Mouse (Mus musculus): ENCODE data around the gene Nudt1. TPM values are rescaled to one million over a fixed set of nuclear protein-coding genes. Genes with fewer than 3 reads are reported as not detected.

Nudt1 gene
- polyA plus RNA-seq, 1 experiment, result 18.2 TPM

GRCm38 (mm10) chr5:140338779-140339178, 17.3 kb downstream of the Nudt1 start:
- TF ChIP-seq REST (IDR thresholded peaks at IDR 0.05; ENCODE audit: insufficient read depth, insufficient read length) (no peak), USF1 (IDR thresholded peaks at IDR 0.05; ENCODE audit: low read depth) (no peak), MYOG (IDR thresholded peaks at IDR 0.05; ENCODE audit: control insufficient read depth in 1 of 3, insufficient read depth in 1 of 3, insufficient read length in 2 of 3, low read depth in 2 of 3) (no peak), CEBPB (IDR thresholded peaks at IDR 0.05; ENCODE audit: insufficient read depth, poor library complexity, severe bottlenecking) (no peak), TCF12 (IDR thresholded peaks at IDR 0.05; ENCODE audit: insufficient read depth, poor library complexity, severe bottlenecking) (no peak), E2F4 (IDR thresholded peaks at IDR 0.05; ENCODE audit: insufficient read depth) (no peak), MYOD1 (IDR thresholded peaks at IDR 0.05; ENCODE audit: control insufficient read depth in 1 of 3, insufficient read length in 2 of 3, low read depth in 2 of 3) (no peak), TCF3 (IDR thresholded peaks at IDR 0.05; ENCODE audit: insufficient read length, low read depth) (no peak), SRF (IDR thresholded peaks at IDR 0.05; ENCODE audit: control insufficient read depth, insufficient read length, low read depth) (no peak), MAX (IDR thresholded peaks at IDR 0.05; ENCODE audit: low read depth) (no peak), POLR2A (IDR thresholded peaks at IDR 0.05; ENCODE audit: insufficient read length, low read depth) (no peak), POLR2AphosphoS2 (IDR thresholded peaks at IDR 0.05; ENCODE audit: insufficient read length, low read depth) (no peak)
- Histone ChIP-seq H3K79me2 (ENCODE audit: control insufficient read depth, insufficient read depth) (no peaks in the 10 kb centered on the region), H3K4me3 (no peak overlapping the region), H3K4me2 (ENCODE audit: low read depth) (no peak overlapping the region), H3K27me3 (ENCODE audit: control insufficient read depth, insufficient read depth, insufficient read length) (no peaks in the 10 kb centered on the region), H3ac (ENCODE audit: control insufficient read depth, insufficient read length) (no peak overlapping the region), H3K36me3 (ENCODE audit: control insufficient read depth, insufficient read depth) (peaks cover 11% of the 10 kb centered on the region)

- TF ChIP-seq E2F4 (IDR thresholded peaks at IDR 0.05; ENCODE audit: insufficient read depth) (no peak), TCF3 (IDR thresholded peaks at IDR 0.05; ENCODE audit: insufficient read length, low read depth) (no peak), USF1 (IDR thresholded peaks at IDR 0.05; ENCODE audit: low read depth) (no peak), SRF (IDR thresholded peaks at IDR 0.05; ENCODE audit: control insufficient read depth, insufficient read length, low read depth) (no peak), MYOD1 (IDR thresholded peaks at IDR 0.05; ENCODE audit: control insufficient read depth in 1 of 3, insufficient read length in 2 of 3, low read depth in 2 of 3) (no peak), MYOG (IDR thresholded peaks at IDR 0.05; ENCODE audit: control insufficient read depth in 1 of 3, insufficient read depth in 1 of 3, insufficient read length in 2 of 3, low read depth in 2 of 3) (no peak), POLR2AphosphoS2 (IDR thresholded peaks at IDR 0.05; ENCODE audit: insufficient read length, low read depth) (no peak), MAX (IDR thresholded peaks at IDR 0.05; ENCODE audit: low read depth) (no peak), CEBPB (IDR thresholded peaks at IDR 0.05; ENCODE audit: insufficient read depth, poor library complexity, severe bottlenecking) (no peak), TCF12 (IDR thresholded peaks at IDR 0.05; ENCODE audit: insufficient read depth, poor library complexity, severe bottlenecking) (no peak)
- Histone ChIP-seq H3ac (ENCODE audit: control insufficient read depth, insufficient read length) (no peak overlapping the region), H3K36me3 (ENCODE audit: control insufficient read depth, insufficient read depth) (peaks cover 12% of the 10 kb centered on the region)
Observed at GRCm38 (mm10) chr5:140339836-140340235, 18.4 kb downstream of the Nudt1 start.

GRCm38 (mm10) chr5:140342880-140343279, 21.4 kb downstream of the Nudt1 start:
- peaks cover 12% of the 10 kb centered on the region for H3K36me3 ChIP-seq (ENCODE audit: control insufficient read depth, insufficient read depth)
- H3ac ChIP-seq (ENCODE audit: control insufficient read depth, insufficient read length), result no peak overlapping the region
- no peaks in the 10 kb centered on the region for H3K79me2 ChIP-seq (ENCODE audit: control insufficient read depth, insufficient read depth)
- H3K27me3 ChIP-seq (ENCODE audit: control insufficient read depth, insufficient read depth, insufficient read length), result no peaks in the 10 kb centered on the region
- no peak overlapping the region for H3K4me2 ChIP-seq (ENCODE audit: low read depth)
- no peak for TF ChIP-seq E2F4 (IDR thresholded peaks at IDR 0.05; ENCODE audit: insufficient read depth)
- TF ChIP-seq MYOD1 (IDR thresholded peaks at IDR 0.05; ENCODE audit: control insufficient read depth in 1 of 3, insufficient read length in 2 of 3, low read depth in 2 of 3), result no peak
- TF ChIP-seq TCF3 (IDR thresholded peaks at IDR 0.05; ENCODE audit: insufficient read length, low read depth), result no peak
- no peak for TF ChIP-seq CEBPB (IDR thresholded peaks at IDR 0.05; ENCODE audit: insufficient read depth, poor library complexity, severe bottlenecking)
- no peak for TF ChIP-seq SRF (IDR thresholded peaks at IDR 0.05; ENCODE audit: control insufficient read depth, insufficient read length, low read depth)
- no peak for TF ChIP-seq TCF12 (IDR thresholded peaks at IDR 0.05; ENCODE audit: insufficient read depth, poor library complexity, severe bottlenecking)
- TF ChIP-seq POLR2AphosphoS2 (IDR thresholded peaks at IDR 0.05; ENCODE audit: insufficient read length, low read depth), result no peak
- no peak for TF ChIP-seq REST (IDR thresholded peaks at IDR 0.05; ENCODE audit: insufficient read depth, insufficient read length)
- no peak for TF ChIP-seq POLR2A (IDR thresholded peaks at IDR 0.05; ENCODE audit: insufficient read length, low read depth)
- no peak for TF ChIP-seq MAX (IDR thresholded peaks at IDR 0.05; ENCODE audit: low read depth)
- no peak for TF ChIP-seq MYOG (IDR thresholded peaks at IDR 0.05; ENCODE audit: control insufficient read depth in 1 of 3, insufficient read depth in 1 of 3, insufficient read length in 2 of 3, low read depth in 2 of 3)
- no peak for TF ChIP-seq USF1 (IDR thresholded peaks at IDR 0.05; ENCODE audit: low read depth)
- no peak overlapping the region for H3K4me3 ChIP-seq

More at GRCm38 (mm10) chr5:140339836-140340235, 18.4 kb downstream of the Nudt1 start:
- Histone ChIP-seq H3K27me3 (ENCODE audit: control insufficient read depth, insufficient read depth, insufficient read length) (no peaks in the 10 kb centered on the region), H3K79me2 (ENCODE audit: control insufficient read depth, insufficient read depth) (no peaks in the 10 kb centered on the region), H3K4me3 (no peak overlapping the region), H3K4me2 (ENCODE audit: low read depth) (no peak overlapping the region)

GRCm38 (mm10) chr5:140345244-140345643, 23.8 kb downstream of the Nudt1 start:
- Histone ChIP-seq H3K27me3 (ENCODE audit: control insufficient read depth, insufficient read depth, insufficient read length) (no peaks in the 10 kb centered on the region), H3ac (ENCODE audit: control insufficient read depth, insufficient read length) (no peak overlapping the region), H3K4me3 (no peak overlapping the region), H3K79me2 (ENCODE audit: control insufficient read depth, insufficient read depth) (no peaks in the 10 kb centered on the region), H3K4me2 (ENCODE audit: low read depth) (no peak overlapping the region), H3K36me3 (ENCODE audit: control insufficient read depth, insufficient read depth) (peaks cover 4% of the 10 kb centered on the region)
- TF ChIP-seq MAX (IDR thresholded peaks at IDR 0.05; ENCODE audit: low read depth) (no peak), POLR2A (IDR thresholded peaks at IDR 0.05; ENCODE audit: insufficient read length, low read depth) (no peak)

GRCm38 (mm10) chr5:140346050-140346449, 24.6 kb downstream of the Nudt1 start:
- no peak overlapping the region for H3K4me3 ChIP-seq
- no peaks in the 10 kb centered on the region for H3K79me2 ChIP-seq (ENCODE audit: control insufficient read depth, insufficient read depth)
- H3K4me2 ChIP-seq (ENCODE audit: low read depth), result no peak overlapping the region
- H3ac ChIP-seq (ENCODE audit: control insufficient read depth, insufficient read length), result no peak overlapping the region
- peaks cover 4% of the 10 kb centered on the region for H3K36me3 ChIP-seq (ENCODE audit: control insufficient read depth, insufficient read depth)
- no peak for TF ChIP-seq MYOG (IDR thresholded peaks at IDR 0.05; ENCODE audit: control insufficient read depth in 1 of 3, insufficient read depth in 1 of 3, insufficient read length in 2 of 3, low read depth in 2 of 3)
- no peak for TF ChIP-seq MAX (IDR thresholded peaks at IDR 0.05; ENCODE audit: low read depth)
- TF ChIP-seq CEBPB (IDR thresholded peaks at IDR 0.05; ENCODE audit: insufficient read depth, poor library complexity, severe bottlenecking), result no peak
- TF ChIP-seq USF1 (IDR thresholded peaks at IDR 0.05; ENCODE audit: low read depth), result no peak
- TF ChIP-seq TCF12 (IDR thresholded peaks at IDR 0.05; ENCODE audit: insufficient read depth, poor library complexity, severe bottlenecking), result no peak
- no peak for TF ChIP-seq POLR2A (IDR thresholded peaks at IDR 0.05; ENCODE audit: insufficient read length, low read depth)
- no peaks in the 10 kb centered on the region for H3K27me3 ChIP-seq (ENCODE audit: control insufficient read depth, insufficient read depth, insufficient read length)
